27 mouse cellular contexts compared by ENCODE assay signal in the genomic region with DNA sequence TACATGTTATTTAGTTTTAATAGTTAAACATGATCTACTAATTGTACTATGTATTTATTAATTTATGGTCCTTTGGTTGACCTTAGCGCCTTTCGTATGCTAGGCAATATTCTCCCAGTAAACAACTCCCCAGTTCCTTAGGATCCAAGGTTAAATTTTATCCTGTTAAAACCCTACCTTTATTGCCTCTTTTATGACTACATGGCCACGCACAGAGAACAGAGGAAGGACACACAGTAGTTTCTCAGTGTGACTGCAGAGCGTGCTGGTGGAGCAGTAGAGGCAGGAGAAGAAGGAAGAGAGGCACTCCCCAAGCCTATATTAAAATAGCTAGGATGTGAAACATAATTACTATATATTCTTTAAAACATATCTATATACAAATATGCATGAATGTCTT. TPM values are rescaled to one million over a fixed set of nuclear protein-coding genes. Genes with fewer than 3 reads are reported as not detected.
DNase-seq lines count a peak whose midpoint lies in the region; ATAC-seq and TF ChIP-seq lines count a peak whose summit lies in the region.
"Had no signal": no experiment of that assay in that cellular context is flagged by ENCODE, and none has a peak within 500 bp of the region (broad histone marks: within the 10 kb centered on the region; RNA-seq: fewer than 3 reads in every experiment).

No protein-coding gene starts in this region.

- DNase-seq in T-cell, adult 2 months (ENCODE audit: low spot score) = no peak
- DNase-seq: adrenal gland, adult 2 months; adrenal gland, postnatal 14 days; cerebellum, adult 11 months; cerebellum, adult 2 months; cerebellum, adult 9-11 months; cerebellum, postnatal 36 days; embryo, embryonic 11 days; gastrocnemius, postnatal 25 days; heart, adult 18-20 months; heart, postnatal 10 days; heart, postnatal 36 days had no signal

- H3K9ac ChIP-seq in intestine, embryonic 16.5 days (ENCODE audit: low read depth, low read length) = no peak overlapping the region
- H3K9ac ChIP-seq: embryonic facial prominence, embryonic 13.5 days; forebrain, embryonic 12.5 days; forebrain, embryonic 15.5 days; heart, embryonic 12.5 days; heart, embryonic 15.5 days; hindbrain, embryonic 13.5 days had no signal

- no peak for TF ChIP-seq CTCF in small intestine, adult 2 months (IDR thresholded peaks at IDR 0.05; ENCODE audit: extremely low read depth, insufficient read length, insufficient replicate concordance, low read depth, low read length)

- H3K4me3 ChIP-seq in megakaryocyte, embryonic 14.5 days (replicated peaks) = peak overlapping the region; percentile 59
- H3K4me3 ChIP-seq in intestine, embryonic 16.5 days (ENCODE audit: low read length) = no peak overlapping the region
- no peak overlapping the region for H3K4me3 ChIP-seq in small intestine, adult 2 months (ENCODE audit: low read depth, low read length)
- H3K4me3 ChIP-seq: embryonic facial prominence, embryonic 10.5 days; embryonic facial prominence, embryonic 13.5 days; erythroblast, embryonic 14.5 days; forebrain, embryonic 12.5 days; forebrain, embryonic 15.5 days; heart, embryonic 12.5 days; heart, embryonic 15.5 days; hindbrain, embryonic 10.5 days; hindbrain, embryonic 13.5 days had no signal

- 65% methylated on average over 4 of the region's 4 CpGs for WGBS in intestine, embryonic 16.5 days
- WGBS in small intestine, adult 2 months = 35% methylated on average over 4 of the region's 4 CpGs

- no peaks in the 10 kb centered on the region for H3K9me3 ChIP-seq in megakaryocyte, embryonic 14.5 days
- H3K9me3 ChIP-seq in intestine, embryonic 16.5 days (ENCODE audit: control insufficient read depth, low read length) = no peaks in the 10 kb centered on the region
- H3K9me3 ChIP-seq: embryonic facial prominence, embryonic 10.5 days; embryonic facial prominence, embryonic 13.5 days; forebrain, embryonic 12.5 days; forebrain, embryonic 15.5 days; heart, embryonic 12.5 days; heart, embryonic 15.5 days; hindbrain, embryonic 10.5 days; hindbrain, embryonic 13.5 days had no signal

- H3K4me2 ChIP-seq in intestine, embryonic 16.5 days (ENCODE audit: low read depth, low read length) = 0 out of 2 replicates have a peak overlapping the region, but pooled peaks have one; percentile 27
- H3K4me2 ChIP-seq: embryonic facial prominence, embryonic 13.5 days; forebrain, embryonic 12.5 days; forebrain, embryonic 15.5 days; heart, embryonic 12.5 days; heart, embryonic 15.5 days; hindbrain, embryonic 13.5 days had no signal

- TF ChIP-seq POLR2A in small intestine, adult 2 months (IDR thresholded peaks at IDR 0.05; ENCODE audit: low read depth, low read length) = no peak

- H3K36me3 ChIP-seq in megakaryocyte, embryonic 14.5 days (replicated peaks; ENCODE audit: low read length) = peaks cover 27% of the 10 kb centered on the region
- H3K36me3 ChIP-seq in intestine, embryonic 16.5 days (ENCODE audit: control insufficient read depth, insufficient read depth, low read length) = no peaks in the 10 kb centered on the region
- H3K36me3 ChIP-seq in small intestine, adult 2 months (ENCODE audit: control insufficient read depth, insufficient read depth, low read length) = 0 out of 2 replicates have a peak, but pooled peaks cover 2% of the 10 kb centered on the region

- peak overlapping the region; percentile 74 for H3K27ac ChIP-seq in intestine, embryonic 16.5 days (ENCODE audit: low read length)
- peak overlapping the region; percentile 76 for H3K27ac ChIP-seq in small intestine, adult 2 months (ENCODE audit: insufficient read depth, low read depth, low read length)
- H3K27ac ChIP-seq: embryonic facial prominence, embryonic 10.5 days; embryonic facial prominence, embryonic 13.5 days; forebrain, embryonic 12.5 days; forebrain, embryonic 15.5 days; heart, embryonic 15.5 days; hindbrain, embryonic 10.5 days; hindbrain, embryonic 13.5 days had no signal

- ATAC-seq in megakaryocyte, adult 5-6 weeks (ENCODE audit: poor library complexity, severe bottlenecking) = no peak
- ATAC-seq in intestine, embryonic 16.5 days = peak; percentile 89
- no peak for ATAC-seq in activated CD4-positive, CD25-positive, alpha-beta regulatory T cell, adult 4 months
- ATAC-seq: forebrain, embryonic 15.5 days; hindbrain, embryonic 16.5 days had no signal

- H3K27me3 ChIP-seq in megakaryocyte, embryonic 14.5 days (replicated peaks) = no peaks in the 10 kb centered on the region
- H3K27me3 ChIP-seq in intestine, embryonic 16.5 days (replicated peaks; ENCODE audit: control insufficient read depth, insufficient read depth, low read length) = no peaks in the 10 kb centered on the region
- H3K27me3 ChIP-seq in small intestine, adult 2 months (ENCODE audit: control insufficient read depth, insufficient read depth, low read length) = no peaks in the 10 kb centered on the region
- H3K27me3 ChIP-seq: embryonic facial prominence, embryonic 13.5 days; forebrain, embryonic 15.5 days; heart, embryonic 12.5 days; heart, embryonic 15.5 days had no signal

- peaks cover 74% of the 10 kb centered on the region for H3K4me1 ChIP-seq in megakaryocyte, embryonic 14.5 days
- H3K4me1 ChIP-seq in intestine, embryonic 16.5 days (ENCODE audit: control insufficient read depth, insufficient read depth, low read length) = peaks cover 12% of the 10 kb centered on the region
- H3K4me1 ChIP-seq in small intestine, adult 2 months (ENCODE audit: control insufficient read depth, insufficient read depth, insufficient read length, low read length) = peaks cover 16% of the 10 kb centered on the region; the same call in 1 of the 2 replicates

RNA-seq across cellular contexts. Expression of a gene that starts 5.9 kb away (rescaled TPM):
- 17.1 TPM in 1 of 2 replicates, not detected in the other for polyA plus RNA-seq in megakaryocyte, embryonic 14.5 days (2012; ENCODE audit: insufficient read depth, low replicate concordance)
- 87.2 and 95.6 TPM in 2 replicates for total RNA-seq in megakaryocyte, adult 5-6 weeks (2015)
- total RNA-seq in megakaryocyte, adult 5-6 weeks (2017) = 129 and 133 TPM in 2 replicates
- polyA plus RNA-seq in intestine, embryonic 16.5 days (2015; fragmentation: Nextera tagmentation; extraction: Ambion mirVana) = 38.2 and 42.3 TPM in 2 replicates
- polyA plus RNA-seq in small intestine, adult 2 months (2012; rRNA removed) = 4.0 and 9.9 TPM in 2 replicates
- 10 to 100 TPM; 26.0 to 32.0 TPM for polyA plus RNA-seq in activated CD4-positive, CD25-positive, alpha-beta regulatory T cell, adult 4 months (2017; shearing (Covaris generic))

RNA-seq across cellular contexts. Expression of a gene that starts 6.0 kb away (rescaled TPM):
- 0.88 and 1.2 TPM in 2 replicates for polyA plus RNA-seq in megakaryocyte, embryonic 14.5 days (2012; ENCODE audit: insufficient read depth, low replicate concordance)
- total RNA-seq in megakaryocyte, adult 5-6 weeks (2015) = 80.4 and 93.0 TPM in 2 replicates
- 93.9 and 97.7 TPM in 2 replicates for total RNA-seq in megakaryocyte, adult 5-6 weeks (2017)
- 56.4 and 60.5 TPM in 2 replicates for polyA plus RNA-seq in intestine, embryonic 16.5 days (2015; fragmentation: Nextera tagmentation; extraction: Ambion mirVana)
- polyA plus RNA-seq in small intestine, adult 2 months (2012; rRNA removed) = 2.1 and 4.4 TPM in 2 replicates
- 100 to 1,000 TPM in 1 of 2 experiments, 10 to 100 TPM in 1; 83.0 to 101 TPM for polyA plus RNA-seq in activated CD4-positive, CD25-positive, alpha-beta regulatory T cell, adult 4 months (2017; shearing (Covaris generic))

Comparison
In these comparisons a context has a peak if more than half of its experiments do, and no peak if none do; other contexts are left out.
1. RNA of a gene that starts 6.0 kb away (polyA plus RNA-seq): 83.0 to 101 TPM in activated CD4-positive, CD25-positive, alpha-beta regulatory T cell, adult 4 months and 56.4 to 60.5 TPM in intestine, embryonic 16.5 days; 2.1 to 4.4 TPM in small intestine, adult 2 months and 0.88 to 1.2 TPM in megakaryocyte, embryonic 14.5 days; every median in the first group is over 10 times any median in the second.